Mouse (Mus musculus): ENCODE results near the gene Spink8. TPM values are rescaled to one million over a fixed set of nuclear protein-coding genes. Genes with fewer than 3 reads are reported as not detected.

Gene Spink8
- total and polyA plus RNA-seq, 3 experiments = 15.7 TPM; not detected in 2

DNA sequence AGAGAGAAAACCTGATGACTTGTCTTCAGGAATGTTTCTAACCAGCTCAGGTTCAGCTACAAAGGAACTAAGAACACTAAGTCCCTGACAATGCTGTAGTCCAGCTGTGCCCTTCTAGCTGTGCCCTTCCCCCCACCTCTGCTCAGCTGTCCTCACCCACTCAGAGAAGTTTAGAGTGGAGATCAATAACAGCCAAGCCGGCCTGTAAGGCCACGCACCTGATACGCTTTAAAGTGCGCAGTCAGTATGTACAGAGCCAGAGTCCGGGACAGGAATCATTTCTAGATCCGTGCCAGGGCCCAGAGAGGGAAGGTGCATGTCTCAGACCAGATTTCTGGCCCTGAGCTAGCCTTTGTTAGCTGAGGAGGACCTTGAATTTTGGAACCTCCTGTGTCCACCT, 43.9 kb downstream of the Spink8 start:
- DNase-seq (ENCODE audit: low spot score) = no peak
- Histone ChIP-seq H3K27me3 (ENCODE audit: insufficient read depth, low read length) (peaks cover 27% of the 10 kb centered on the region), H3K36me3 (replicated peaks) (no peaks in the 10 kb centered on the region), H3K9me3 (replicated peaks) (no peaks in the 10 kb centered on the region), H3K4me3 (ENCODE audit: low read depth, low read length) (no peak overlapping the region), H3K4me1 (ENCODE audit: insufficient read depth, low read depth, low read length) (peaks cover 4% of the 10 kb centered on the region)
- TF ChIP-seq CTCF (IDR thresholded peaks at IDR 0.05; ENCODE audit: low read depth, low read length) (no peak), TAL1 (conservative IDR thresholded peaks at IDR 0.05; ENCODE audit: low read depth, low read length) (no peak), GATA2 (IDR thresholded peaks at IDR 0.05; ENCODE audit: borderline replicate concordance, low read depth, low read length) (no peak), POLR2AphosphoS5 (IDR thresholded peaks at IDR 0.05; ENCODE audit: insufficient replicate concordance, low read depth, low read length) (no peak), GATA1 (IDR thresholded peaks at IDR 0.05; ENCODE audit: borderline replicate concordance, low read length) (no peak)
- ATAC-seq (ENCODE audit: extremely low read depth, insufficient number of reproducible peaks, low FRiP score, poor library complexity, severe bottlenecking) = no peak

DNA sequence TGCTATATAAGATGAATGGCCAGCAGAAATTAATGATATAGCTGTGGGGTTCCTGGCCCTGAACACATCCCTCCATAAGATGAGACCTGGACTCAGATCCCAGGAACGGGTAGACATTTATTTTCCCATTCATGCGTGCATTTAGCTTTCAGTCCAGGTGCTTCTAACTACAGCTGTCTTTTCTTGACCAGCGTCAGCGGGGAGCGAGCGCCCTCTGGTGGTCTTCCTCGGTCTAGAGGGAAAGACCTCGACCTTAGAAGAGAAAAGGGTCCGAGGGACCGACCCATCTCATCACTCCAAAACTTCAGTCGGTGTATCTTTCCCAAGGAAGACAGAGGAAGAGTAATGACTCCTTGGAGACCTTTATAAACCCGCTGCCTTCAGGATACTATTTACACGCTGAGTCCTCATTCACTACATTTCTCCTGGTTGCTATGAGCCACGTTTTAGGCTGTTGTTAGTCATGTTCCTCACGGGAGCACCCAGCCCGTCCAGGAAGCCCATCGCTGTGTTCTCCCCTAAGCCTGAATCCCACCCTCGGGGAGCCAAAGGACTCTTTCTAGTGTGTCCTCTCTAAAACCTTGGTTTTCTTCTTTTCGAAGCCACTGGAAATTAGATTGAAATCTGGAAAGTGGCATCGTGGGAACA, 50.4 kb downstream of the Spink8 start:
- Histone ChIP-seq H3K36me3 (replicated peaks) (no peaks in the 10 kb centered on the region), H3K4me3 (ENCODE audit: low read depth, low read length) (peak overlapping the region; percentile 22; the same call in 1 of the 2 replicates), H3K27me3 (ENCODE audit: insufficient read depth, low read length) (peaks cover 21% of the 10 kb centered on the region), H3K4me1 (ENCODE audit: insufficient read depth, low read depth, low read length) (peaks cover 34% of the 10 kb centered on the region), H3K9me3 (replicated peaks) (no peaks in the 10 kb centered on the region)
- ATAC-seq (ENCODE audit: extremely low read depth, insufficient number of reproducible peaks, low FRiP score, poor library complexity, severe bottlenecking) (peak; percentile 51; the same call in 1 of the 2 replicates), DNase-seq (ENCODE audit: low spot score) (peak; percentile 37)
- TF ChIP-seq GATA2 (IDR thresholded peaks at IDR 0.05; ENCODE audit: borderline replicate concordance, low read depth, low read length) (no peak), GATA1 (IDR thresholded peaks at IDR 0.05; ENCODE audit: borderline replicate concordance, low read length) (no peak), CTCF (IDR thresholded peaks at IDR 0.05; ENCODE audit: low read depth, low read length) (peak; percentile 69), TAL1 (conservative IDR thresholded peaks at IDR 0.05; ENCODE audit: low read depth, low read length) (no peak), POLR2AphosphoS5 (IDR thresholded peaks at IDR 0.05; ENCODE audit: insufficient replicate concordance, low read depth, low read length) (no peak)

DNA sequence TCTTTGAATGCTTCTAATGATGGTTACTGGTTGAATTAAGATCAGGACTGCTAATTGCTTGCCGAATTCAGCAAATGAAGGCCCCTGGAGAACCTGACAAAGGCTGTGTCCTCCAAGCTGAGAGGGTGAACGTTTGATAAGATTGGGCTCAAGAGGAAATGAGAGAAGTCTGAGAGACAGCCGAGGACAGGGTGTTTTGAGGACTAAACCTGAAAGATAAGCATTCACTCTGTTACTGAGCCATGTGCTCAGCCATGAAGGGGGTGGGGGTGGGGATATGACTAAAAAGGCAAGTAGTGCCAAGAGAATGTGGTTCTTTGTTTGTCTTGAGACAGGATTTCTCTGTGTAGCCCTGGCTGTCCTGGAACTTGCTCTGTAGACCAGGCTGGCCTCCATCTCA, 51.0 kb downstream of the Spink8 start:
- Histone ChIP-seq H3K27me3 (ENCODE audit: insufficient read depth, low read length) (peaks cover 18% of the 10 kb centered on the region), H3K4me1 (ENCODE audit: insufficient read depth, low read depth, low read length) (peaks cover 34% of the 10 kb centered on the region), H3K4me3 (ENCODE audit: low read depth, low read length) (no peak overlapping the region; the same call in 1 of the 2 replicates), H3K9me3 (replicated peaks) (no peaks in the 10 kb centered on the region), H3K36me3 (replicated peaks) (no peaks in the 10 kb centered on the region)
- DNase-seq (ENCODE audit: low spot score) = no peak
- TF ChIP-seq TAL1 (conservative IDR thresholded peaks at IDR 0.05; ENCODE audit: low read depth, low read length) = no peak
- TF ChIP-seq GATA1 (IDR thresholded peaks at IDR 0.05; ENCODE audit: borderline replicate concordance, low read length) = no peak
- TF ChIP-seq GATA2 (IDR thresholded peaks at IDR 0.05; ENCODE audit: borderline replicate concordance, low read depth, low read length) = no peak
- no peak for TF ChIP-seq CTCF (IDR thresholded peaks at IDR 0.05; ENCODE audit: low read depth, low read length)
- TF ChIP-seq POLR2AphosphoS5 (IDR thresholded peaks at IDR 0.05; ENCODE audit: insufficient replicate concordance, low read depth, low read length) = no peak
- peak; percentile 56 for ATAC-seq (ENCODE audit: extremely low read depth, insufficient number of reproducible peaks, low FRiP score, poor library complexity, severe bottlenecking)

DNA sequence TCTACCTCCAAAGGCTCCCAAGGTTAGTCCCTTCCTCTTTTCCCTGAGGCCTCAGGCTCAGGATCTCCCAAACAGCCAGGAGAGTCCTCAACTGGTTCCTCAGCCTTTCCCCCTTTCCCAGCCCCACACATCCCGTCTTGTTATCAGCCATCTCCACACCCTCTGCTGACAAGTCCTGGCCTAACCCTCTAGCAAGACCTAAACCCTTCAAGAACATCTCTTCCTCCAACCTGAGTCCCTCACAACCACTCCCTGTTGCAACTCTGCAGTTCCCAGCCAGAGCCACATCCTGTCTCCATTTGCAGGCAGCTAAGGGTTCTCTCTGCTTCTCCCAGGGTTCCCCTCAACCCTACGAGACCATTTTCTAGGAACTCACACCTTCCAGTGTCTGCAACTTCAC, 54.1 kb downstream of the Spink8 start:
- peaks cover 4% of the 10 kb centered on the region for H3K27me3 ChIP-seq (ENCODE audit: insufficient read depth, low read length)
- TF ChIP-seq TAL1 (conservative IDR thresholded peaks at IDR 0.05; ENCODE audit: low read depth, low read length) = no peak
- TF ChIP-seq CTCF (IDR thresholded peaks at IDR 0.05; ENCODE audit: low read depth, low read length) = no peak
- ATAC-seq (ENCODE audit: extremely low read depth, insufficient number of reproducible peaks, low FRiP score, poor library complexity, severe bottlenecking) (no peak), DNase-seq (ENCODE audit: low spot score) (no peak)
- peaks cover 44% of the 10 kb centered on the region for H3K4me1 ChIP-seq (ENCODE audit: insufficient read depth, low read depth, low read length)
- no peak overlapping the region for H3K4me3 ChIP-seq (ENCODE audit: low read depth, low read length)
- no peaks in the 10 kb centered on the region for H3K9me3 ChIP-seq (replicated peaks)
- H3K36me3 ChIP-seq (replicated peaks) = no peaks in the 10 kb centered on the region

DNA sequence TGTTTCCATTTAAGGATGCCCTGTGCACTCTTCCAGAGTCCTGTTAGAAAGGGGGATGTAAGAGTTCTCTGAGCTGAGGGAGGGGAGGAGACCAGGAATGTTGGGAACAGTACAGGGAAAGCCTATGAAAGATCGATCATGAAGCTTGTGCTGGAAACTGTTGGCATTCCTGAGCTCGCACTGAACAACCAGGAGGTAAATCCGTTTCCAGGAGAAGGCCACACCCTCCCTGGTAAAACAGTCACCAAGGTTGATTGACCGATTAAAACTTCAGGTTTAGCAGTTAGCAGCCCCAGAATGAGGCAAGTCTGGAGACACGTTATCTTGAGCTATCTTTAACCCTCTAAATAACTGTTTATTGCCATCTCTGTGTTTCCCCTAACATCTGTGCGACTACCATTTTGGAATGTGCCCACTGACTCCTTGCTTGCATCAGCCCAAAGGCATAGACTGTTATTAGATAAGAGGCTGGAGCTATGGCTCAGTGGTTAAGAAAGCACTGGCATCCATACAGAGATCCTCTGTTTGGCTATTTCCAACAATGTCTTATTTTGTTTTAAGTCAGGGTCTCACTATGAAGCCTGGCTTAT, 59.0 kb downstream of the Spink8 start:
- no peaks in the 10 kb centered on the region for H3K9me3 ChIP-seq (replicated peaks)
- ATAC-seq (ENCODE audit: extremely low read depth, insufficient number of reproducible peaks, low FRiP score, poor library complexity, severe bottlenecking) (no peak), DNase-seq (ENCODE audit: low spot score) (no peak)
- no peaks in the 10 kb centered on the region for H3K27me3 ChIP-seq (ENCODE audit: insufficient read depth, low read length)
- no peaks in the 10 kb centered on the region for H3K36me3 ChIP-seq (replicated peaks)
- no peak for TF ChIP-seq GATA2 (IDR thresholded peaks at IDR 0.05; ENCODE audit: borderline replicate concordance, low read depth, low read length)
- no peak overlapping the region; the same call in 1 of the 2 replicates for H3K4me3 ChIP-seq (ENCODE audit: low read depth, low read length)
- peaks cover 29% of the 10 kb centered on the region for H3K4me1 ChIP-seq (ENCODE audit: insufficient read depth, low read depth, low read length)

DNA sequence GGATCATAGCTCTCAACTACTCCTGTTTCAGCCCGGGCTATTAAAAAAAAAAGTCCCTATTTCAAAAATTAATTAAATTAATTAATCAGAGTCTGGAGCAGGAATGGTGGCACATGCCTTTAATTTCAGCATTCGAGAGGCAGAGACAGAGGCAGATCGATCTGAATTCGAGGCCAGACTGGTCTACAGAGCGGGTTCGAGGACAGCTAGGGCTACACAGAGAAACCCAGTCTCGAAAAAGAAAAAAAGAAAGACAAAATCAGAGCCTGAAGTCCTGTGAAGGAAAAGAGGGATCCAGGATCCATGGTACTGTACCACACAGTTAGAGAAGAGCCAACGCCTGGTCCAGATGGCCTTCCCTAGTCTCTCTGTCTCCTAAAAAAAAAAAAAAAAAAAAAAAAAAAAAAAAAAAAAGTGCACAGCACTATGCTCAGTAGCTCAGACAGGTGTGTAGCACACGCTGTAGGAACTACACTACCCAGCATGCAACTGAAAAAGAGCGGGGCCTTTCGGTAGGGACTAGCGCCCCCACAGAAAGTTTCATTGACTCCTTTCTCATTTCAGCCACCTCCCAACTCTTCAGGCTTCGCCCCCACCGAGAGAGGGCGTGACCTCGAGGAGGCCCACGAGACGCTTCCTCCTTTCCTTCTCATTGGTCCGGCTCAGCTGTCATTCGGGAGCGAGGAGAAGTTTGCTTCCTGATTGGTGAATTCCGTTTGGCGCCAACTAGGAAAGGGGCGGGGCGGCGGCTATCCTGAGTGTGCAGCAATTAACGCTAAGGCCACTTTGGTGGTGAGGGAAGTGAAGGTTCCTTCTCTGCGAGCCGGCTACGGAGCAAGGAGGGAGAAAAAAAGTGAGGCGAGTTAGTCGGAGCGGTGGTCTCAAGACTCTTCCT, 63.0 kb downstream of the Spink8 start, which contains the start of gene Cdc25a:
Cdc25a (plus strand) TSS at position 783 of the 895 bp plus-strand sequence.
- TF ChIP-seq CTCF (IDR thresholded peaks at IDR 0.05; ENCODE audit: low read depth, low read length) (no peak), GATA1 (IDR thresholded peaks at IDR 0.05; ENCODE audit: borderline replicate concordance, low read length) (no peak), TAL1 (conservative IDR thresholded peaks at IDR 0.05; ENCODE audit: low read depth, low read length) (no peak)
- peak; percentile 98 for DNase-seq (ENCODE audit: low spot score)
- peak; percentile 99 for ATAC-seq (ENCODE audit: extremely low read depth, insufficient number of reproducible peaks, low FRiP score, poor library complexity, severe bottlenecking)
- no peaks in the 10 kb centered on the region for H3K27me3 ChIP-seq (ENCODE audit: insufficient read depth, low read length)
- no peaks in the 10 kb centered on the region for H3K9me3 ChIP-seq (replicated peaks)
- peaks cover 36% of the 10 kb centered on the region for H3K4me1 ChIP-seq (ENCODE audit: insufficient read depth, low read depth, low read length)
- H3K4me3 ChIP-seq (ENCODE audit: low read depth, low read length) = peak within 1 kb of the TSS; percentile 100
- peaks cover 33% of the 10 kb centered on the region for H3K36me3 ChIP-seq (replicated peaks)

All from G1E (cell line).